Mouse (Mus musculus) monocyte, adult 5-6 weeks (primary cell): ENCODE measurements around the gene Aqp12. TPM values are rescaled to one million over a fixed set of nuclear protein-coding genes. Genes with fewer than 3 reads are reported as not detected.

ENCODE experiments used
- ATAC-seq: fragments of 153-309, 156-312 bp; replicated peaks from 2 replicates; pipeline ENCODE4 v1.8.0; 2017; ENCODE audit warnings: mild to moderate bottlenecking; ENCODE audit not compliant: low TSS enrichment, insufficient number of reproducible peaks, severe bottlenecking, poor library complexity, low FRiP score
- total RNA-seq: library from RNA; stranded (forward); fragments of 200-1000, 200-491, 200-594 nt; gene quantifications from 3 replicates; pipeline ENCODE4 v1.2.3, GENCODE M21; 2017

Gene Aqp12
- total RNA-seq, 1 experiment from 2014 or later: not detected

DNA sequence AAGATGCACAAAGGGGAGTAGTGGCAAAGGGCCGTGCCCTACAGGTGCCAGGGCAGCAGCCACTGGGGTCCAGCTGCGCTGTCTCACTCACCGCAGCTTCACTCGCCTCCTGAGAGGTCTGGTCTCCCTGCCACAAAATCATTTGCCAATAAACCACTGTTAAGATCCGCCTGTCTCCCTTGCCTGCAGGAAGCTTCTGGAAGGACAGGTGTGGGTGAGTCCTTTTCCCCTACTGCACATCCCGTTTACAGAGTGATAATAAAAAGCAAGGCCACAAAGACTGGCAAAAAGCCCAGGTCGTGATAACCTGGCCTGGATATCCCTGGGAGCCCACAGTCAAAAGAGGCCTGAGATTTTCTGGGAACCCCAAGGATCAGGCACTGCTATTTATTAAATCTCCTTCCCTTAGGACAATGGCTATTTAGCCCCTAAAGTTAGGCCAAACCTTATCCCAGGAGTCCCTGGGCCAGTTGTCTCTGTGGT is 6.0 kb downstream of the Aqp12 start:
- no peak for ATAC-seq

DNA sequence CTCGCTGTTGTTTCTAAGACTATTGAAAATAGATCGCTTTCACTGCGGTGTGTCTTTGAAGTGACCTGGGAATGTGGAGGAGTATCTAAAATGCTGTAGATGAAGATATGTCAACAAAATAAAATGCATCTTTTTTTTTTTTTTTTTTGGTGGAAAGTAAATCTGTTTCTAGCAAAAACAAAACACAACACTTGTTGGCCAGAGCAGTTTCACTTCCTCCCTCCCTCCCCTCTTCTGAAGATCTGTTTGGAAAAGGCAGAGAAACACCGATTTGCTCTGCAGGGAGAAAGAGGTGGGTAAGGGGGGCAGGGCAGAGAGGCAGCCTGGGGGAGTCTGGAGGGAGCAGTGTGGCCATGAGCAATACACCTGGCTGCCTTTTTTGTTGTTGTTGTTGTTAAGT is 7.2 kb downstream of the Aqp12 start:
- ATAC-seq: no peak

DNA sequence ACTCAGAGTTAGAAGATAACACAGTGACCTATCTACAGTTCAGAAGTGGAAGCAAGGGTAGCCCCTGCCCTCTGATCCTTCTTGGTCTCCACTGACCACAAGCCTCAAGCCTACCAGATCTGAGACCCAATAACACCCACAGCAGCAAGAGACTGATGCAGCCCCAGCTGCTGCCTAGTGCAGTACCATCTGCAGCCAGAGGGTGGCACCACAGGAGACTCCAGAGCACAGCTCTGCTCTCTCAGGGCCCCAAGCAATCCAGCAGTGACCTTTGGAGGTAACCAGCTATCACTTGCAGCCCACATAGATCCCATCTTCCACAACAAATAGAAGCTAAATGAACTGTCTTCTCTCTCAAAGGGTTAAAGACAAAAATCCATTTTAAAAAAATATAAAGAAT is 8.3 kb downstream of the Aqp12 start:
- peak; percentile 72; the same call in 1 of the 2 replicates for ATAC-seq

DNA sequence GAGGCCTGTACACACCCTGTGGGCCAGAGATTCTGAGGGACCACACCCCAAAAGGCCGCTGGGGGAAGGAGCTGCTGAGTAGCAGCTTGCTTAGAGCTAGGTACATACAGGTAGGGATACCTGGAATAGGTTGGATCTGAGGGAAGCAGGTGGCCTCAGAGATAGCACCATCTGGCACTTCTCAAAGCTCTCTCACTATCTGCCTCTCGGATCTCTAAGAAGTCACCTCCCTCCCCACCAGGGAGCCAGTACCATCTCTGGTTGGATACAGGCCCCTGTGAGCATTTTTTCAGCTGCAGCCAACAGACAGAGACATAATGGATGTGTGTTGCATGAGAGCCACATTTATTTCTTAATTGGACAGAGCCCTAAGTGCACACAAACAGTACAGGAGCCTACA is 9.0 kb downstream of the Aqp12 start:
- no peak for ATAC-seq

DNA sequence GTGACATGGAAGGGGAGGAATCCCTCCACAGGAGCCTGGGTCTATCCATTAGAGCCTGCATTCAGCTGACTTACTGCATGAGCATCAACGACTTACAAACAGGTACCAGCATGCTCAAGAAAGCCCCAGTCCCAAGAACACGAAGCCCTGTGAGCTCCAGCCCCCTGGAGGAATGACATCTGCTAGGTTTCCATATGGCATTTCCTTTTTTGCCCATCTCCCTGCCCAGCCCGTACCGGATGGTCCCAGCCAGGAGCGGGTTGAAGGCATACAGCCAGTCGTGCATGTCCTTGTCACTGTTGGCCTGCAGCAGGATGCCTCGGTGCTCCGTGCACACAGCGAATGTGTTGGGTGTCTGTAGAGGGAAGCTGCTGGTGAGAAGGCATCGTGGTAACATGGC is 12.6 kb downstream of the Aqp12 start:
- ATAC-seq: no peak

DNA sequence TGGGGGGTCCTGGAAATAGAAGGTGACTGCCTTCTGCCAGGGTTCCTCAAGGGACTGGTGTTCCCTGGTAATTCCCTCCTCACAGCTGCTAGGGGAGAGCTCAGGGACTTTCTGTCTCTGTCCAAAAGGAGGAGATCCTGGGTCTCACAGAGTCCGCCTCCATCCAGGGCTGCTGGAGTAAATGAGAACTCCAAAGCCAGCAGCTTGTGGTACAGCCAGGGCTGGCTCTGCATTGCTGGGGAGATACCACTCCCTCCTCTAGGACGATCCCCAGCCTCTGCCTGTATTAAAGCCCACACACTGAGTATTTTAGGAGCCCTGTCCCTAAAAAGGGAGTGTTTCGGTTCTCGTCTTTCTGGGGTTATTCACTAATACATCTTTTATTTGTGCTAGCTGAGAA is 14.5 kb downstream of the Aqp12 start:
- no peak for ATAC-seq

DNA sequence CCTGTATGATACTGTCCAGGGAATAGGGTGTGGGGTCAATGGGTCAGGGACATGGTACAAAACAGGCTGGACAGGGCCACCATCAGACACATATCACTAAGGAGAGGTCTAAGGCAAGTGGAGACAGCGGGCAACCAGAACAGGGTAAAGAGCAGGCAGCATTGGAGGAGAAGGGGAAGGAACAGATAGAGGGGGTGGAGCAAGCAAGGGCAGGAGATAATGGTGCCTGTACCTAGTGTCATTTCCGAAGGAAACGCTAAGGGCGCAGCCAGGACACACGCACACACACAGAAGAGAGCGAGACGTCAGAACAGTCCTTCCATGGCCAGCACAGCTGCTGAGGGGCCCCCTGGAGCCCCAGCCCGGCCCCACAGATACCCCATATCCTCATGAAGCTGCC is 20.5 kb downstream of the Aqp12 start:
- no peak for ATAC-seq

DNA sequence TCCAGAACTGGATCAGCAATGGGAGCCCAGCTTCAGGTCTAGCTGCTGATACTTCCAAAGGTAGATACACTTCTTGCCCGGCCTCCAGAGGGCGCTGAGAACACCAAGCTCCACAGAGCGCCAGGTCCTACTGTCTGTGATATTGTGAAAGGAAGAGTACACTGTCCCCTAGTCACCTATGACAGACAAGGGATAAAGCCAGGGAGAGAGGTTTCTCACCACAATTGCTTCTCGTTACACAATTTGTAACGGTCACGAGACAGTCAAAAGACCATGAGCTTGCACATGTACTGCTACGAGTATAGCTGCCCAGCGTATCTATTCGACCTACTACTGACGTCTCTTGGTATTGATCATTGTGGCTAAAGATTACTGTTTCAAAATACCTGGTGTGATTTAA is 23.3 kb downstream of the Aqp12 start:
- no peak for ATAC-seq

DNA sequence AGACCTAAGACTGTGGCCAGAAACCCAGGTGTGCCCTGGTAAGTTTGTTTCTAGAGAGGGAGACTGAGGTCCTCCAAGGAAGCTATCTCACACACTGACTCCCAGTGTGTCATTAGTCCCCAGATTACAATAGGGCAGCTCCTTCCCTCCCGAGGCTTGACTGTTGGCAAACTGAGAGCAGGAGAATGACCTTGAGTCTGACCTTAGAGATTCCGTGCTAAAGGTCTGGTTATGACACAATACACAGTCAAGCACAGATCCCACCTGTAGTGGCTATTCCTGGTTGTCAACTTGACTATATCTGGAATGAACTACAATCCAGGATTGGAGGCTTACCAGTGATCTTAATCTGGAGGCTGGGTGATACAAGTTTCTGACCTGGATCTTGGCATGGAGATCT is 23.9 kb downstream of the Aqp12 start:
- ATAC-seq: no peak

DNA sequence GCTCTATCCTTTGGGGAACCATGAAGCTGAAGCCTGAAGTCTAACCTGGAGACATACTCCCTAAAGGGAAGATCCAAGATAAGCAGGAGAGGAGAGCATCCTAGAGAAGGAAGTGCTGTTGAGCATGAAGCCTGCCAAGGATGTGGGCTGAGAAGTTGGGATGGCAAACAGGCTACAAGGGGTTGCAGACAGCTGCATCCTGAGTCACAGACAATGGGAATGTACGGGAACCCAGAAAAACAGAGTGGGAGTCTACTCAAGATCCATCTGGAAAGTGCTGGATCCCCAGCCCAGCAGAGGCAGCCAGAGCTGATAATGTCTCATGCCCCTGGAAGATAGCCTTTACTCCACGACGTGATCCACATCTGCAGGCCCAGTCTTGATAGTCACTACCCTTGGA is 25.1 kb downstream of the Aqp12 start:
- no peak for ATAC-seq

DNA sequence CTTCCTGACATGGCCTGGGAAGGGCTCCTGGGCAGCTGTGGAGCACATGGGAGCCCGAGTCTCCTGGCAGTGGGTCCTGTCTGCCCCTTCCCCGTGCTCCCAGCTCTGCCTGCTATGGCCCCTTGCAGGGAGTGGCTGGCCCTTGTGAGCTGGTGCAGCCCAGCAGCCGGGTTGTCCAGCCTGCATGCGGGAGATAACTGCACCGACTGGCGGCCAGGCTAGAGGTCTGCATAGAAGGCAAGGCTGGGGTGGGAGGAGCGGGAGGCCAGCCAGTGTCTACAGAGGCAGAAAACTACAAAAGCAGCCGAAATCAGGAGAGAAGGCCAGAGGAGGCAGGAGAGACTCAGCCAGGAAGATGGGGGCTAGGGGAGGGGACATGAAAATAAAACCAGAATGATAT is 27.9 kb downstream of the Aqp12 start:
- ATAC-seq: no peak

DNA sequence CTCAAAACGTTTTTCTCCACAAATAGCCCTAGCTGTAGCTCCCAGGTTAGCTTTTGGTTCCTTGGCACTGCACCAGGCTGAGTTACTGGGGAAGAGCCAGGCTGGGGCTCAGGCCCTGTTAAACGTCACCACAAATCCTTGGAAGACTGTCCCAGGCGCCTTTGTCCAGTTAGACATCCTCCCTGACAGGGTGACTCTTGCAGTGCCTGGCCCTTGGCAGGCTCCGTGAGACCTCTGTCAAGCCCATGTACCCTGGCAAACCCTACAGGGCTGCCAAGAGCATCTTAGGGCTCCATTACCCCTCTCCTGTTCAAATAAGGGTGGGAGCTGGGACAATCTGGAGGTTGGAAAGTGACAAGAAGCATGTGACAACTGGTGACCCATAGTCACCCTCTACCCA is 29.8 kb downstream of the Aqp12 start:
- no peak for ATAC-seq

DNA sequence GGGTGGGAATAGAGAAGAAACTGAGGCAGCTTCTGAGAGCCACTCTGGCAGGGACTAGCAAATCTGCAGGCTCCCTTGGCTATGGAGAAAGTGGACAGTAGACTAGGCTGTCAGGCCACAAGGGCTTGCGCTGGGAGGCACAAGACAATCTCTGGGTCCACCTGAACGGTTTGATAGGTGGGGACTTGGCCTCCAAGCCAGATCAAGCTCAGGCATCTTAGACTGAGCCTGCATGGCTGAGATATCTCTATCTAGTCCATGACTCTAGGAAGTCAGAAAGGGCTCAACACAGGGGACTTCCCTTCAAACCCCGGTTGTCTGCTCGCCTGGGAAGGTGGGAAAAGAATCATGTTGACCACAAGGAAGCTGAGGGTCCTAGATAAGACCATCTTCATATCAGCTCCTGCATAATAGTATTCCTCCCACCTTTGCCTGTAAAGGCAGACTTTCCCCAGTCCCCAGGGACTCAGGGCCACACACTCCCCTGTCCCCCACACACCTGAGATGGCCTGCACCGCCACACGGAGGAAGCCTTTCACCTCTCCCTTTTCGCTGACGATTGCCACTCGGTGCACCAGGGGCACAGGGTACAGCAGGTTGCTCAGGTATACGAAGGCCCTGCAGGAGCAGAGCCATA is 40.1 kb downstream of the Aqp12 start:
- ATAC-seq: no peak

DNA sequence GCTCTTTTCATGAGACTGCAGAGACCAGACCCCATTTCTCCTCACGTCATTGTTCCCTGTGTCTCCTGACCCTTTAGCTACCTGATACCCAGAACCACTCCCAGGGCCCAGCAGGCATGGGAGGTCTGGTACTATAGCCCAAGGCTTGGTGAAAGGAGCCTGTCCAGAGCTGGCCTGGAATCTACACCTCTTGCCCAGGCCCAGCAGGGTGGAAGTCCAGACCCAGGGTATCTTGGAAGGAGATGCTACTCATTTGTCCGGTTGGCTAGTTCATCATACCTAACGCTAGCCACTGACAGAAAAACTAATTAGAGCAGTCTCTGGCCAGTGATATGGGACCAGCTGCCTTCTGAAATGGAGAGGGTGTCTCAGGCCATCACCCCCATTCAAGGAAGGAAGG is 43.9 kb downstream of the Aqp12 start:
- no peak for ATAC-seq

DNA sequence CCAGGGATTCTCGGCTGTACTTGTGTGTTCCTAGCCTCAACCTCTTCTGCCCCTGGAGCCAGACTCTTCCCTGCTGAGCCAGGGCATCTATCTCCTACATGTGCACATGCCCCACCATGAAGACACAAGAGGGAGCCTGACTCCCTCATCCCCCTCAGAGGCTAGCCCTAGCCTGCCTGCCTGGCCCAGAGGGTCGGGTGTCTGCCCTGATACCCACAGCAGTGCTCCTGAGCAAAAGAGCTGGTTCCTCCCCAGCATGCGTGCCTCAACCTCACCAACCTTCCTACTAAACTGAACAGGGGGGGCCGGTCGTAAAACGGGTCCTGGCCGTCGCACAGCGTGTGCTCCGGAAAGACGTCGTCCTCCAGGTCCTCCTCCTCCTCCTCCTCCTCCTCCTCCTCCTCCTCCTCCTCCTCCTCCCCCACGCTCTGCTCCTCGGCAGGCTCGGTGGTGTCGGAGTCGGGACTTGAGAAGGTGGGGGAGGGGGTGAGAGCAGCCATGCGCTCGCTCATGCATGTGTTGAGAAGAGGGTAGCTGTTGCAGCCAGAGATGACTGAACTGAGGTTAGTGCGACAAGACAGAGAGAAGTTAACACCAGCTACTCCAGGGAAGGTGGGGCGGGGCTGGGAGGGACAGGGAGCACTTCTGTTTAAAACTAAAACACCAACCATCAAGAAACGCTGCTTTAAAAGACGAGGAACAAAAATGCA is 45.1 kb downstream of the Aqp12 start:
- no peak for ATAC-seq

Other genes starting within 250 kb of the Aqp12 start
- gene Gpc1, start 174.7 kb upstream of the Aqp12 start, total RNA-seq: 24.0 to 67.4 TPM (median 25.2 TPM) in 3 replicates
- gene Ankmy1, start 103.4 kb upstream of the Aqp12 start, total RNA-seq: 0.49 TPM in 1 of 3 replicates, not detected in the others
- gene Dusp28, start 99.4 kb upstream of the Aqp12 start, total RNA-seq: 2.0 to 2.8 TPM in 2 of 3 replicates, not detected in the other
- 17.1 to 31.1 TPM (median 26.0 TPM) in 3 replicates for gene Rnpepl1, start 95.6 kb upstream of the Aqp12 start, total RNA-seq
- 4.0 to 10.1 TPM (median 7.1 TPM) in 3 replicates for gene Capn10, start 72.0 kb upstream of the Aqp12 start, total RNA-seq
- gene Gpr35, start 55.5 kb upstream of the Aqp12 start, total RNA-seq: 56.2 to 58.9 TPM (median 58.5 TPM) in 3 replicates
- not detected in 3 replicates for gene Kif1a, start 95.6 kb downstream of the Aqp12 start, total RNA-seq
- gene Agxt, start 128.9 kb downstream of the Aqp12 start, total RNA-seq: not detected in 3 replicates
- not detected in 3 replicates for gene 2310007B03Rik, start 154.6 kb downstream of the Aqp12 start, total RNA-seq
- gene Crocc2, start 162.4 kb downstream of the Aqp12 start, total RNA-seq: not detected in 3 replicates
- 0.19 to 1.5 TPM (median 0.19 TPM) in 3 replicates for gene Sned1, start 229.5 kb downstream of the Aqp12 start, total RNA-seq